Mouse (Mus musculus): ENCODE results near the gene Fam196b. TPM values are rescaled to one million over a fixed set of nuclear protein-coding genes. Genes with fewer than 3 reads are reported as not detected.

Fam196b gene
- total and polyA plus RNA-seq, 2 experiments from 2014 or later: not detected

- H3K4me3 ChIP-seq (ENCODE audit: low read depth, low read length): no peak overlapping the region
- no peak for TF ChIP-seq EP300 (IDR thresholded peaks at IDR 0.05; ENCODE audit: low read depth)
- no peak overlapping the region for H3K27ac ChIP-seq (ENCODE audit: low read depth)
- ATAC-seq (ENCODE audit: insufficient read depth, low read depth): no peak
- no peak overlapping the region for H3K9ac ChIP-seq (replicated peaks; ENCODE audit: low read depth, low read length)
- no peaks in the 10 kb centered on the region for H3K9me3 ChIP-seq (replicated peaks; ENCODE audit: control insufficient read depth, low read length)
- no peaks in the 10 kb centered on the region for H3K4me1 ChIP-seq (ENCODE audit: control insufficient read depth, insufficient read depth)
- 43% methylated on average over 4 of the region's 4 CpGs for WGBS
- no peaks in the 10 kb centered on the region for H3K27me3 ChIP-seq (ENCODE audit: control insufficient read depth, insufficient read depth, low read length)
- H3K4me2 ChIP-seq (ENCODE audit: low read depth, low read length): no peak overlapping the region
- DNase-seq (ENCODE audit: low spot score): peak; percentile 31
- no peaks in the 10 kb centered on the region for H3K36me3 ChIP-seq (replicated peaks; ENCODE audit: control insufficient read depth, insufficient read depth, low read length)
These were observed 133.3 kb downstream of the Fam196b start for GRCm38 (mm10) chr11:34447891-34448290.

DNA sequence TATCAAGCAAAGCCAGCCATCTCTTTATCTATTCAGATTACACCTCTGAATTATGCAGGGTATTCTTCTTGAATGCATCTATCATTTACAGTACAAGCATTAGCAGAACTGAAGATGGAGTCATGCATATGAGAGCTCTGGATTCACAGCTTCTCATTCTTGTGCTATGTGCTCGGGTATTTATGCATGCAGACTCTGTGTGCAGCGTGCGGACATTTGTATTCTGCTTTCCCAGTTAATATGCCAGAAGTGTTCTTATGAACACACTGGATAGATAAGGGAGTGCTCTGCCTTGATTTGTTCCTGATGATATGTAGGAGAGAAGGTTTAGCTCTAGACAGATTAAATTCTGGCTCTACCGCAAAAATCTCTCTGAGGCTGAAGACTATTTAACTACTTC, 135.3 kb downstream of the Fam196b start:
- DNase-seq (ENCODE audit: low spot score) (no peak), ATAC-seq (ENCODE audit: insufficient read depth, low read depth) (no peak)
- H3K36me3 ChIP-seq (replicated peaks; ENCODE audit: control insufficient read depth, insufficient read depth, low read length): no peaks in the 10 kb centered on the region
- no peaks in the 10 kb centered on the region for H3K27me3 ChIP-seq (ENCODE audit: control insufficient read depth, insufficient read depth, low read length)
- TF ChIP-seq EP300 (IDR thresholded peaks at IDR 0.05; ENCODE audit: low read depth) (no peak), CTCF (IDR thresholded peaks at IDR 0.05; ENCODE audit: low read depth) (no peak)
- H3K9ac ChIP-seq (replicated peaks; ENCODE audit: low read depth, low read length): no peak overlapping the region
- WGBS: 83% methylated on average over 4 of the region's 4 CpGs
- no peak overlapping the region for H3K4me3 ChIP-seq (ENCODE audit: low read depth, low read length)
- no peak overlapping the region for H3K4me2 ChIP-seq (ENCODE audit: low read depth, low read length)
- no peaks in the 10 kb centered on the region for H3K4me1 ChIP-seq (ENCODE audit: control insufficient read depth, insufficient read depth)
- H3K9me3 ChIP-seq (replicated peaks; ENCODE audit: control insufficient read depth, low read length): no peaks in the 10 kb centered on the region
- no peak overlapping the region for H3K27ac ChIP-seq (ENCODE audit: low read depth)

- Histone ChIP-seq H3K27me3 (ENCODE audit: control insufficient read depth, insufficient read depth, low read length) (no peaks in the 10 kb centered on the region), H3K9me3 (replicated peaks; ENCODE audit: control insufficient read depth, low read length) (no peaks in the 10 kb centered on the region), H3K9ac (replicated peaks; ENCODE audit: low read depth, low read length) (no peak overlapping the region), H3K4me3 (ENCODE audit: low read depth, low read length) (no peak overlapping the region), H3K27ac (ENCODE audit: low read depth) (no peak overlapping the region), H3K4me1 (ENCODE audit: control insufficient read depth, insufficient read depth) (no peaks in the 10 kb centered on the region), H3K4me2 (ENCODE audit: low read depth, low read length) (no peak overlapping the region), H3K36me3 (replicated peaks; ENCODE audit: control insufficient read depth, insufficient read depth, low read length) (no peaks in the 10 kb centered on the region)
- 38% methylated on average over 1 of the region's 1 CpGs for WGBS
- ATAC-seq (ENCODE audit: insufficient read depth, low read depth) (no peak), DNase-seq (ENCODE audit: low spot score) (no peak)
- TF ChIP-seq EP300 (IDR thresholded peaks at IDR 0.05; ENCODE audit: low read depth): no peak
- TF ChIP-seq CTCF (IDR thresholded peaks at IDR 0.05; ENCODE audit: low read depth): no peak
These were observed 152.4 kb downstream of the Fam196b start for GRCm38 (mm10) chr11:34467056-34467455.

DNA sequence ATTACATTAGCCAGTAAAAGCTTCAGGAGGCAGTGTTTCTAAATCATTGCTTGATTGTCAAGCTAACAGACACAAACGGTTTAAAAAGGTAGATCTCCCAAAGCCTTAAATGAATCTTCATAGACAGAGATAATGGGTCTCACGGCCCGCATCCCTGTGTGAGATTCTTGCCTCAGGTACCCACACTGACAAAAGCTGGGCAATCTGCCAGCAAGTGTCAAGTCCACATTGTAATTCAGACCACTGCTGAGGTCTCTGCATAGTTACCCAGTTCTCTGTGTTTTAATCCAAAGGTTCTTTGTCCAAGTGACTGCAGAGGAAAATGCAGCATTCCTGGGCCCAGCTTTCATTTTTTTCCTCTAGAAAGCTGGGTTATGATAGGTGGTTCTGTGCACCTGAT, 153.9 kb downstream of the Fam196b start:
- Histone ChIP-seq H3K27me3 (ENCODE audit: control insufficient read depth, insufficient read depth, low read length) (no peaks in the 10 kb centered on the region), H3K36me3 (replicated peaks; ENCODE audit: control insufficient read depth, insufficient read depth, low read length) (no peaks in the 10 kb centered on the region), H3K9me3 (replicated peaks; ENCODE audit: control insufficient read depth, low read length) (no peaks in the 10 kb centered on the region), H3K4me2 (ENCODE audit: low read depth, low read length) (no peak overlapping the region), H3K4me1 (ENCODE audit: control insufficient read depth, insufficient read depth) (no peaks in the 10 kb centered on the region), H3K9ac (replicated peaks; ENCODE audit: low read depth, low read length) (no peak overlapping the region), H3K27ac (ENCODE audit: low read depth) (no peak overlapping the region), H3K4me3 (ENCODE audit: low read depth, low read length) (no peak overlapping the region)
- TF ChIP-seq CTCF (IDR thresholded peaks at IDR 0.05; ENCODE audit: low read depth): no peak
- TF ChIP-seq EP300 (IDR thresholded peaks at IDR 0.05; ENCODE audit: low read depth): no peak
- DNase-seq (ENCODE audit: low spot score): no peak
- 51% methylated on average over 3 of the region's 3 CpGs for WGBS
- ATAC-seq (ENCODE audit: insufficient read depth, low read depth): no peak

GRCm38 (mm10) chr11:34469792-34470191, 155.2 kb downstream of the Fam196b start:
- Histone ChIP-seq H3K9ac (replicated peaks; ENCODE audit: low read depth, low read length) (no peak overlapping the region), H3K9me3 (replicated peaks; ENCODE audit: control insufficient read depth, low read length) (no peaks in the 10 kb centered on the region), H3K4me2 (ENCODE audit: low read depth, low read length) (no peak overlapping the region), H3K36me3 (replicated peaks; ENCODE audit: control insufficient read depth, insufficient read depth, low read length) (no peaks in the 10 kb centered on the region), H3K4me1 (ENCODE audit: control insufficient read depth, insufficient read depth) (no peaks in the 10 kb centered on the region), H3K27me3 (ENCODE audit: control insufficient read depth, insufficient read depth, low read length) (no peaks in the 10 kb centered on the region), H3K4me3 (ENCODE audit: low read depth, low read length) (no peak overlapping the region), H3K27ac (ENCODE audit: low read depth) (no peak overlapping the region)
- 62% methylated on average over 2 of the region's 2 CpGs for WGBS
- TF ChIP-seq EP300 (IDR thresholded peaks at IDR 0.05; ENCODE audit: low read depth) (no peak), CTCF (IDR thresholded peaks at IDR 0.05; ENCODE audit: low read depth) (no peak)
- ATAC-seq (ENCODE audit: insufficient read depth, low read depth) (no peak), DNase-seq (ENCODE audit: low spot score) (no peak)

Other genes with a start within 250 kb of the Fam196b start
- gene 4930469K13Rik, start 216.3 kb upstream of the Fam196b start, total RNA-seq (2014; rRNA removed; ENCODE audit: low replicate concordance): not detected in 2 replicates
- not detected in 2 replicates for gene 4930469K13Rik, start 216.3 kb upstream of the Fam196b start, polyA plus RNA-seq (2015; fragmentation: Nextera tagmentation; extraction: Ambion mirVana)
- not detected in 2 replicates for gene Foxi1, start 106.7 kb upstream of the Fam196b start, total RNA-seq (2014; rRNA removed; ENCODE audit: low replicate concordance)
- gene Foxi1, start 106.7 kb upstream of the Fam196b start, polyA plus RNA-seq (2015; fragmentation: Nextera tagmentation; extraction: Ambion mirVana): not detected in 2 replicates